Mouse (Mus musculus): ENCODE results near the gene Git1. TPM values are rescaled to one million over a fixed set of nuclear protein-coding genes. Genes with fewer than 3 reads are reported as not detected.

The Git1 gene
- polyA plus RNA-seq, 1 experiment from 2014 or later = 9.7 TPM

DNA sequence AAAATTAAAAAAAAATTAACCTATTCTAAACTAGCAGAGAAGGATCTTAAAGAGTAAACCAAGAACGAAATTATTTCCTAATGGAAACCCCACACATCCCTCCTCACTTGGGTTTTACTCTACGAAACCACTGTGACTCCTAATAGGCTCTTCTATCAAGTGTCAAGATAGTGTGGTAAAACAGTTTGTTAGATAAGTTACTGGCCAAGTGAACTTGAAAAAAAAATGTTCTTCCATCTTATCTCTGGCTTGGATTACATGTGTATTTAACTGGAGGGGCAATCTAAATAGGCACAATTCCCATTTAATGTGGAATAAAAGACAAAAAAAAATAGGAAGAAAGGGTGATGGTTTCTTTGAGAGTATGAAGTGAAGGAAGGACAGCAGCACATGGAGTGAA, 37.5 kb downstream of the Git1 start:
- ATAC-seq (ENCODE audit: insufficient read depth, low FRiP score, low read depth) = no peak
- no peak overlapping the region for H3K4me3 ChIP-seq (replicated peaks)
- H3K4me2 ChIP-seq = no peak overlapping the region
- H3K36me3 ChIP-seq = 0 out of 2 replicates have a peak, but pooled peaks cover 1% of the 10 kb centered on the region
- no peaks in the 10 kb centered on the region for H3K4me1 ChIP-seq
- no peak overlapping the region for H3K9ac ChIP-seq
- 75% methylated on average over 2 of the region's 2 CpGs for WGBS
- no peaks in the 10 kb centered on the region for H3K27me3 ChIP-seq (replicated peaks)
- H3K9me3 ChIP-seq = no peaks in the 10 kb centered on the region
- no peak overlapping the region for H3K27ac ChIP-seq

DNA sequence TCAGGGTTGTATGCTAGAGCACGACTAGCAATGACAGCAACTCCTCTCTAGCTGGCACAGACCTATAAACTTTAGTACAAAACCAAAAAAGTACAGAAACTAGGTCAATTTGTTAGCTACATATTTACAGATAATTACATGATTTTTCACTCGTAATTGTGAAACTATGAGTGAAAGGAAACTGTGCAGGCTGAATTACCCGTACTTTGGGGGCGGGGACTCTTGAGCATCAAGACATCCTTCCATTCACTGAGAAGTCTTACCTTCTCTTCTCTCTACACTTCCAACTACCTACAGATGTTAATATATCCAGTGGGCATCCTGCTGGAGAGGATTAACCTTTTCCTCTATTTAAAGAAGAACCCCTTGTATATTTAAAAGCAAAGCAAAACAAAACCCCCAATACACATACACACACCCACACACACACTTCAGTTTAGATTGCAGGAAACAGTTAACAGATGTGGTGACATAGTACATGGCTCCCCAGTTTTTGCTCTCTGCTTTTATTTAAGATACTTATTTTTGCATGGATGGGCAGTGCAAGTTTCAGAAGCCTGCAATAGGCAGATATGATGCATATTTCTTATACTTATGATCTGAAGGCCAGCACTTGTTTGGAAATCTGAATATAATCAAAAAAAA, 39.0 kb downstream of the Git1 start:
- 82% methylated on average over 4 of the region's 4 CpGs for WGBS
- H3K4me2 ChIP-seq = no peak overlapping the region
- no peak overlapping the region for H3K4me3 ChIP-seq (replicated peaks)
- H3K4me1 ChIP-seq = no peaks in the 10 kb centered on the region
- H3K27ac ChIP-seq = no peak overlapping the region
- no peaks in the 10 kb centered on the region for H3K27me3 ChIP-seq (replicated peaks)
- no peak overlapping the region for H3K9ac ChIP-seq
- H3K36me3 ChIP-seq = 0 out of 2 replicates have a peak, but pooled peaks cover 5% of the 10 kb centered on the region
- ATAC-seq (ENCODE audit: insufficient read depth, low FRiP score, low read depth) = no peak
- no peaks in the 10 kb centered on the region for H3K9me3 ChIP-seq

DNA sequence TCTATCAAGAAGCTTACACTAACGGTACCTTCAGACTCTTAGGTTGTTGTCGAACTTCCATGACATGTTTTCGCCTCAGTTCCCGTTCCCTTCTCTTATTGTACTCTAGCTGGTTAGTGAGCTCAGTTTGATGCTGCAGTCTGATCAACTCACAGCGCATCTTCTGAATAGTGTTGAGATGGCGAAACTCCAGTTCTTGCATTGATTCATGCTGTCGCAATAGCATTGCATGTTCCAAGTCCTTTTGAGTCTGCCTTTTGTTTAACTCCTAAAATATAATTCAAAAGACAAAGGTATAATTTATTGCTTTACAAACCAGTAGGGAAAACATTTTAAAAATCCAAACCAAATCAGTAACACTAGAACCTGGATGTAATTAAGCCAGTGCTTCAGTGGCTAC, 51.9 kb downstream of the Git1 start:
- peaks cover 22% of the 10 kb centered on the region for H3K36me3 ChIP-seq
- H3K27me3 ChIP-seq (replicated peaks) = no peaks in the 10 kb centered on the region
- 93% methylated on average over 7 of the region's 7 CpGs for WGBS
- H3K9me3 ChIP-seq = no peaks in the 10 kb centered on the region
- H3K27ac ChIP-seq = no peak overlapping the region
- no peak overlapping the region for H3K9ac ChIP-seq
- no peaks in the 10 kb centered on the region for H3K4me1 ChIP-seq
- no peak overlapping the region for H3K4me3 ChIP-seq (replicated peaks)
- H3K4me2 ChIP-seq = no peak overlapping the region
- no peak for ATAC-seq (ENCODE audit: insufficient read depth, low FRiP score, low read depth)

Other genes with a start within 250 kb of the Git1 start
- 0.17 and 0.18 TPM in 2 replicates for gene Coro6, start 31.2 kb upstream of the Git1 start, polyA plus RNA-seq (2015; fragmentation: Nextera tagmentation; extraction: Ambion mirVana)
- gene Ankrd13b, start 3.9 kb upstream of the Git1 start, polyA plus RNA-seq (2015; fragmentation: Nextera tagmentation; extraction: Ambion mirVana) = 5.9 and 6.2 TPM in 2 replicates
- gene Abhd15, start 21.6 kb downstream of the Git1 start, polyA plus RNA-seq (2015; fragmentation: Nextera tagmentation; extraction: Ambion mirVana) = 4.0 and 5.2 TPM in 2 replicates
- gene Trp53i13, start 22.4 kb downstream of the Git1 start, polyA plus RNA-seq (2015; fragmentation: Nextera tagmentation; extraction: Ambion mirVana) = 33.7 and 35.8 TPM in 2 replicates
- 0.13 and 0.15 TPM in 2 replicates for gene Gm10392, start 25.6 kb downstream of the Git1 start, polyA plus RNA-seq (2015; fragmentation: Nextera tagmentation; extraction: Ambion mirVana)
- 12.4 and 13.4 TPM in 2 replicates for gene Taok1, start 114.3 kb downstream of the Git1 start, polyA plus RNA-seq (2015; fragmentation: Nextera tagmentation; extraction: Ambion mirVana)
- 4.9 and 5.0 TPM in 2 replicates for gene Nufip2, start 192.6 kb downstream of the Git1 start, polyA plus RNA-seq (2015; fragmentation: Nextera tagmentation; extraction: Ambion mirVana)
- gene Cryba1, start 231.7 kb downstream of the Git1 start, polyA plus RNA-seq (2015; fragmentation: Nextera tagmentation; extraction: Ambion mirVana) = 0.13 TPM in 1 of 2 replicates, not detected in the other